25 mouse cellular contexts compared by ENCODE assay signal in genomic region chr10:41651532-41651931, GRCm38 (mm10).
DNase-seq lines count a peak whose midpoint lies in the region; ATAC-seq and TF ChIP-seq lines count a peak whose summit lies in the region.
"Had no signal": no experiment of that assay in that cellular context is flagged by ENCODE, and none has a peak within 500 bp of the region (broad histone marks: within the 10 kb centered on the region; RNA-seq: fewer than 3 reads in every experiment).

No protein-coding gene starts in this region.

- no peak overlapping the region for H3K4me2 ChIP-seq in hindbrain, postnatal 0 days (ENCODE audit: low read depth, low read length)
- no peak overlapping the region for H3K4me2 ChIP-seq in hindbrain, embryonic 12.5 days (replicated peaks)
- no peak overlapping the region for H3K4me2 ChIP-seq in lung, embryonic 16.5 days (ENCODE audit: low read depth, low read length)
- H3K4me2 ChIP-seq: embryonic facial prominence, embryonic 15.5 days; forebrain, embryonic 12.5 days; kidney, embryonic 15.5 days; liver, embryonic 12.5 days had no signal

- no peaks in the 10 kb centered on the region for H3K36me3 ChIP-seq in hindbrain, postnatal 0 days (ENCODE audit: insufficient read depth, low read length)
- H3K36me3 ChIP-seq in hindbrain, embryonic 12.5 days = no peaks in the 10 kb centered on the region
- no peaks in the 10 kb centered on the region for H3K36me3 ChIP-seq in lung, embryonic 16.5 days (ENCODE audit: control insufficient read depth, insufficient read depth, low read length)
- H3K36me3 ChIP-seq: embryonic facial prominence, embryonic 10.5 days; embryonic facial prominence, embryonic 15.5 days; forebrain, embryonic 12.5 days; hindbrain, embryonic 10.5 days; kidney, embryonic 15.5 days; liver, embryonic 12.5 days had no signal

- H3K9me3 ChIP-seq in hindbrain, postnatal 0 days (ENCODE audit: low read length) = no peaks in the 10 kb centered on the region
- H3K9me3 ChIP-seq in hindbrain, embryonic 12.5 days (replicated peaks) = no peaks in the 10 kb centered on the region
- H3K9me3 ChIP-seq in lung, embryonic 16.5 days (ENCODE audit: control insufficient read depth, low read length) = no peaks in the 10 kb centered on the region
- H3K9me3 ChIP-seq: embryonic facial prominence, embryonic 10.5 days; embryonic facial prominence, embryonic 15.5 days; forebrain, embryonic 12.5 days; hindbrain, embryonic 10.5 days; kidney, embryonic 15.5 days; liver, embryonic 12.5 days had no signal

- DNase-seq in cerebellum, postnatal 10 days = peak; percentile 53 to 70
- no peak for DNase-seq in cerebellum, adult 9-11 months
- DNase-seq in hindbrain, postnatal 0 days (ENCODE audit: low spot score) = peak; percentile 32
- no peak for DNase-seq in lung, postnatal 36 days
- peak; percentile 18 for DNase-seq in retina, postnatal 1 day
- no peak for DNase-seq in embryo, embryonic 10 days (ENCODE audit: low spot score)
- DNase-seq: adrenal gland, postnatal 25 days; cerebellum, adult 11-12 months; forebrain, postnatal 0 days; kidney, adult 18-20 months; kidney, postnatal 36 days; liver, postnatal 0 days; midbrain, embryonic 14.5 days; thymus, adult 2 months; thymus, postnatal 36 days had no signal

- 61% methylated on average over 3 of the region's 3 CpGs for WGBS in hindbrain, postnatal 0 days
- WGBS in hindbrain, embryonic 12.5 days = 87% methylated on average over 3 of the region's 3 CpGs
- WGBS in lung, embryonic 16.5 days = 80% methylated on average over 3 of the region's 3 CpGs

- no peaks in the 10 kb centered on the region for H3K27me3 ChIP-seq in hindbrain, postnatal 0 days (ENCODE audit: insufficient read depth, low read length)
- no peaks in the 10 kb centered on the region for H3K27me3 ChIP-seq in hindbrain, embryonic 12.5 days
- no peaks in the 10 kb centered on the region for H3K27me3 ChIP-seq in lung, embryonic 16.5 days (ENCODE audit: control insufficient read depth, insufficient read depth, low read depth, low read length)
- H3K27me3 ChIP-seq: CH12.LX; embryonic facial prominence, embryonic 15.5 days; forebrain, embryonic 12.5 days; kidney, embryonic 15.5 days; liver, embryonic 12.5 days had no signal

- H3K4me1 ChIP-seq in hindbrain, postnatal 0 days (ENCODE audit: insufficient read depth, low read length) = no peaks in the 10 kb centered on the region; the same call in 1 of the 2 replicates
- no peaks in the 10 kb centered on the region for H3K4me1 ChIP-seq in hindbrain, embryonic 12.5 days
- peaks cover 11% of the 10 kb centered on the region for H3K4me1 ChIP-seq in lung, embryonic 16.5 days (replicated peaks; ENCODE audit: control insufficient read depth, insufficient read depth, low read length)
- H3K4me1 ChIP-seq: embryonic facial prominence, embryonic 15.5 days; kidney, embryonic 15.5 days; liver, embryonic 12.5 days had no signal

- no peak for TF ChIP-seq CTCF in hindbrain, postnatal 0 days (IDR thresholded peaks at IDR 0.05; ENCODE audit: low read depth)

- H3K27ac ChIP-seq in hindbrain, postnatal 0 days = no peak overlapping the region; the same call in 1 of the 2 replicates
- H3K27ac ChIP-seq in hindbrain, embryonic 12.5 days = no peak overlapping the region
- peak overlapping the region; percentile 62; the same call in 1 of the 2 replicates for H3K27ac ChIP-seq in lung, embryonic 16.5 days (ENCODE audit: low read length)
- H3K27ac ChIP-seq: embryonic facial prominence, embryonic 10.5 days; embryonic facial prominence, embryonic 15.5 days; forebrain, embryonic 12.5 days; hindbrain, embryonic 10.5 days; kidney, embryonic 15.5 days; layer of hippocampus, adult 2 months; liver, embryonic 12.5 days had no signal

- no peak overlapping the region for H3K9ac ChIP-seq in hindbrain, postnatal 0 days (replicated peaks; ENCODE audit: low read length)
- no peak overlapping the region for H3K9ac ChIP-seq in hindbrain, embryonic 12.5 days
- H3K9ac ChIP-seq in lung, embryonic 16.5 days (ENCODE audit: low read length) = no peak overlapping the region
- H3K9ac ChIP-seq: embryonic facial prominence, embryonic 15.5 days; forebrain, embryonic 12.5 days; forebrain, postnatal 0 days; kidney, embryonic 15.5 days; liver, embryonic 12.5 days; liver, postnatal 0 days had no signal

- H3K4me3 ChIP-seq in hindbrain, postnatal 0 days (ENCODE audit: low read length) = no peak overlapping the region
- H3K4me3 ChIP-seq in hindbrain, embryonic 12.5 days = no peak overlapping the region
- H3K4me3 ChIP-seq in lung, embryonic 16.5 days (ENCODE audit: low read length) = no peak overlapping the region
- H3K4me3 ChIP-seq: embryonic facial prominence, embryonic 10.5 days; embryonic facial prominence, embryonic 15.5 days; forebrain, embryonic 12.5 days; hindbrain, embryonic 10.5 days; kidney, embryonic 15.5 days; layer of hippocampus, adult 2 months; liver, embryonic 12.5 days had no signal

- 0 out of 2 replicates have a peak, but pooled peaks have one; percentile 10 for ATAC-seq in hindbrain, postnatal 0 days
- ATAC-seq in hindbrain, embryonic 12.5 days (ENCODE audit: low FRiP score) = no peak
- ATAC-seq in lung, embryonic 16.5 days (ENCODE audit: low read depth) = no peak
- ATAC-seq: forebrain, postnatal 0 days; liver, embryonic 12.5 days; liver, postnatal 0 days had no signal

Comparison
In these comparisons a context has a peak if more than half of its experiments do, and no peak if none do; other contexts are left out.
1. DNase-seq: peak in cerebellum, postnatal 10 days (2 of 2), hindbrain, postnatal 0 days (single experiment) and retina, postnatal 1 day (single experiment); none in cerebellum, adult 9-11 months (single experiment), lung, postnatal 36 days (single experiment) and embryo, embryonic 10 days (single experiment).